Mouse (Mus musculus) erythroid progenitor cell, adult 5-6 weeks (primary cell): ENCODE measurements around the gene Psma5. TPM values are rescaled to one million over a fixed set of nuclear protein-coding genes. Genes with fewer than 3 reads are reported as not detected.

ENCODE experiments used
- ATAC-seq: replicated peaks from 2 replicates; pipeline ENCODE4 v1.8.0; 2016; ENCODE audit warnings: moderate number of reproducible peaks, mild to moderate bottlenecking, moderate TSS enrichment, inconsistent platforms; ENCODE audit not compliant: poor library complexity, low FRiP score, severe bottlenecking
- total RNA-seq, 2 experiments: library from RNA; stranded (forward) in 1 of 2; stranded (reverse) in 1 of 2; fragments of 150-400 nt in 1 of 2; fragments of 186-747, 209-891 nt in 1 of 2; gene quantifications; 2 replicates each; pipeline versions ENCODE4 v1.2.3 to v1.2.4; 2015 to 2017; ENCODE audit warnings: low replicate concordance in 2 of 2

The Psma5 gene
- total RNA-seq, 2 experiments from 2014 or later = 49.7 to 78.8 TPM

DNA sequence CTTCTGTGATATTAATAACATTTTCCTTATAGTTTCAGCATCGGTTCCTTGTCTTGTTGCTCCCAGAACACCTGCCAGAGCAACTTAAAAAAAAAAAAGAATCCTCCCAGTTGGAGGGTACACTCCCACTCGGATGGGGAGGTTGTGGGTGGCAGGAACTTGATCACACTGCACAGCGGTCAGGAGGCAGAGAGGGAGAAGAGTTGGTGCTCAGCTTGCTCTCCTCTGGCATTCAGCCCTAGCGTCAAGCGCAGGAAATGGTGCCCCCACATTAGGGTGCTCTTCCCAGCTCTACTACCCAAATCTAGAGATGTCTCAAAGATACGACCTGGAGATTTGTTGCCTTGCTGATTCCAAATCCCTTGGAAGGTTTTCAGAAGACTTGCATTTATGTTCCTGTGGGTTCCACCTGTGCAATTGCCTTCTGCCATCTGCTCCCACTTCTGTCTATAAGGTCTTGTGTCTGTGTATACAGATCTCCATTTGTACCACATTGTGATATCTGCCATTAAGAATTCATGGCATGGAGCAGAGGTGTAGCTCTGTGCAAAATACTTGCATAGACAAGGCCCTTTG is 43.8 kb downstream of the Psma5 start:
- no peak for ATAC-seq

GRCm38 (mm10) chr3:108303683-108304082 is 47.0 kb downstream of the Psma5 start:
- ATAC-seq = no peak

- no peak for ATAC-seq
Measured at GRCm38 (mm10) chr3:108304747-108305146, 48.0 kb downstream of the Psma5 start.

DNA sequence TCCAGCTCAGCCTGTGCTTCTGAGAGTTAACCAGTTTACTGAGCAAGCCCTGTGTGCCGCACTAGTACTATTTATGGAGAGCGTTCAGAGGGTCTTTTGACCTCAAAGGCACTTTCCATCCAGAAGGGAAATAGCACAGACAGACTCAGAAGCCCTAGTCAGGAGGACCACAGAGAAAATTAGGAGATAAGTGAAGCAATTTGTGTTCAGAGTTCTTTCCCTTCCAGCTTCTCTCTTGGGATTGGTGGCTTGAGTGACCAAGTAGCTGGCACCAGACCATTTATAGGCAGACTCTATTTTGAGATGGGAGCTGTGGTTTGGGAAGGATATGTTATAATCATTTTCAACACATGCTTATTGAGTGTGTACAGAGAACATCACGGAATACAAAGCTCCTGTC is 49.7 kb downstream of the Psma5 start:
- no peak for ATAC-seq

DNA sequence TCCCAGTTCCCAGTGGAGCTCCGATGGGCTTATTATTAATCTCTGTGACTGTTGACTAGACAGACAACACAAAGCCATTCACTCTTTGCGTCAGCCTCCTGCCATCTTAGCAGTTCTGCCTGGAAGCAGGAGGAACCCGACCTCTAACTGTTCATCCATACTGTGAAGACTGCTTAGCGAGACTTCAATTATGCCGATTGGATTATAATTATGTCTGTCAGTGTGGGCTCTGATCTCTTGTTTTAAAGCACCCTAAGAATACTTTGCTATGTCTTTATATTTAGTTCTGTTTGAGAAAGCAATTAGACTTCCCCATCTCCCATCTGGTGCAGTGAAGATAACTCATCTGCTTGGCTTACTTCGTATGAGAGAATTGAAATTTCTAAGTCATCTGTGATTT is 50.8 kb downstream of the Psma5 start:
- ATAC-seq = no peak

GRCm38 (mm10) chr3:108310921-108311341 is 54.2 kb downstream of the Psma5 start:
- no peak for ATAC-seq

- no peak for ATAC-seq
Measured at GRCm38 (mm10) chr3:108311688-108312087, 55.0 kb downstream of the Psma5 start.

DNA sequence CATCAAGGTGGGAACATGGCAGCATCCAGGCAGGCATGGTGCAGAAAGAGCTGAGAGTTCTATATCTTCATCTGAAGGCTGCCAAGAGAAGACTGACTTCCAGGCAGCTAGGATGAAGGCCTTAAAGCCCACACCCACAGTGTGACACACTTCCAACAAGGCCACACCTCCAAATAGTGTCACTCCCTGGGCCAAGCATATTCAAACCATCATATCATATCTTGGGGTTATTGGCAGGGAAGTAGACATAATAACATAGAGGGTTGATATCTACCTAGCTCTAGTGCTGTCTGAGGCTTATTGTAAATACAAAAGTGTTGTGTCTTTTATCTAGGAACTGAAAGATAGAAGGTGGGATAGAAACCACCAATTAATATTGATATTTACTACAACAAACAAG is 55.7 kb downstream of the Psma5 start:
- ATAC-seq = no peak

DNA sequence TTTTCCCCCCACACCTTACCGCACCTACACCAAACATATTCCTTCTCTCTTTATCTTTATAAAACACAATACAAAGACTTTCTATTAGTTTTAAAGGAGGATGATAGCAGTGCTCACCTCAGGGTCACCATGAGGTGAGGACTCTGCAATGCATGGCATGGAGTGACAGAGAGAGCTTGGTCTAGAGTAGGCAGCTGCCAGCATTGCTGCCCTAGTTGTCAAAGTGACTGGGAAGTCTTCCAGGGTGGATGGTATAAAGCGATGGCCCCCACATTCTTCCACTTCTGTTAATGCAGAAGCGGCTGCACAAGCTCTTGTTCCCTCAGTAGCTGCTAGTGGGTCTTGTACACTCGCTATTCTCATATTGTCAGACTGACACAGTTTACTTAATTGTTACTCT is 56.4 kb downstream of the Psma5 start:
- no peak for ATAC-seq

DNA sequence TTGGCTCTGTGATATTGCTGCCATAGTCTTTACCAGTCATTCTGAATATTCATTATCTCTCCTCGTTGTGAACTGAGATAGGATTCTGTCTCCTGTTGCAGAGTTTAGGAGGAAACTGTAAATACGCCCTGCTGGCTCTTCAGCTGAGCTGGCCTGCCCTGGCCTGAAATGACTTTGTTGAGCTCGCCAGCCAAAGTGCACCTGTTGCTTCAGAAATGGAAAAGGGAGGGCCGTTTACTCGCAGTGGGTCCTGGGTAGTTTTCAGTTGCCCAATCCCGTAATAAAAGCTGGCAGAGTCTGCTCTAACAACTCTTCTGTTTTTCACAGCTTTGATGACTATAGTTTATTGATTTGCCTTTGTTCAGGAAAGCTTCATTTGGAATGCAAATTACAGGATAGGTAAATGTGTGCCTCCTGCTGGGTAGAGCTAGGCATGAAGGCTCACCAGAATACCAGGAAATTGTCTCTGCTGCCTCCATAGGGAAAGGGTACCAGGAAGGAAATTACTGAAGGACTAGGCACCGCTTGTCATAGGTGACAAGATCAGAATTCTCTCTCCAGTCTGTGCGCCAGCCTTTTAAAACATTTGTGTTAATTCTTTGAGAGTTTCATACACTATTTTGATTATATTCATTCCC is 57.4 kb downstream of the Psma5 start:
- no peak for ATAC-seq

- ATAC-seq = no peak
Measured at GRCm38 (mm10) chr3:108318517-108318916, 61.8 kb downstream of the Psma5 start.

- 0 out of 2 replicates have a peak, but pooled peaks have one; percentile 55 for ATAC-seq
Measured at GRCm38 (mm10) chr3:108321671-108322070, 64.9 kb downstream of the Psma5 start.

- ATAC-seq = no peak
Measured at GRCm38 (mm10) chr3:108322136-108322535, 65.4 kb downstream of the Psma5 start.

- peak; percentile 81 for ATAC-seq
Measured at GRCm38 (mm10) chr3:108322962-108323361, 66.2 kb downstream of the Psma5 start.

DNA sequence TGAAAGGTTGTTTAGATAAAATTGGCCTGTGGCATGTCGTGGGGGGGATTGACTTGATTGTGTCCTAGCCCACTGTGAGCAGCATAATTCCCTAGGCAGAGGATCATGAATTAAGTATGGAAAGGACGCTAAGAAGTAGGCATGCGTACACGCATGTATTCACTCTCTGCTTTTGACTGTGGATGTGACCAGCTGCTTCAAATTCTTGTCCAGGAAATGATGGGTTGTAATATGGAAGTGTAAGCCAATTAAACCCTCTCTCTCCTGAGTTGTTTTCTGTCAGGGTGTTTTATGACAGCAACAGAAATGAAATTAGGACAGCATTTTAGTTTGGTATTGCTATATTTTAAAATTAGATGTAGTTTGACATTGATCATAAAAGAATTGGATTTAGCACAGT is 68.1 kb downstream of the Psma5 start:
- ATAC-seq = no peak

GRCm38 (mm10) chr3:108325521-108325920 is 68.8 kb downstream of the Psma5 start:
- no peak for ATAC-seq

- no peak for ATAC-seq
Measured at GRCm38 (mm10) chr3:108327275-108327674, 70.5 kb downstream of the Psma5 start.

GRCm38 (mm10) chr3:108327916-108328315 is 71.2 kb downstream of the Psma5 start:
- ATAC-seq = no peak

- 0 out of 2 replicates have a peak, but pooled peaks have one; percentile 39 for ATAC-seq
Measured at GRCm38 (mm10) chr3:108328441-108328841, 71.7 kb downstream of the Psma5 start.
